Mouse (Mus musculus): ENCODE measurements at regions not wholly inside any gene's neighbourhood (a gene's known extent, or its start where the extent isn't known, plus 50 kb on each side); places are given as distances from the start of the nearest gene placed in this dataset.

GRCm38 (mm10) chr3:103449851-103450250 is 125.2 kb upstream of the Syt6 start:
- in situ Hi-C loops (cut with MboI; ENCODE audit: low pct_unique_long_range_greater_than_20kb in 1 of 2, low sequenced_read_pairs in 2 of 2, unreplicated experiment in 1 of 2), result no loop called here

- in situ Hi-C loops (cut with MboI; ENCODE audit: low pct_unique_long_range_greater_than_20kb in 1 of 2, low sequenced_read_pairs in 2 of 2, unreplicated experiment in 1 of 2), result no loop called here
Observed at GRCm38 (mm10) chr3:103451971-103452370, 123.1 kb upstream of the Syt6 start.

- in situ Hi-C loops (cut with MboI; ENCODE audit: low pct_unique_long_range_greater_than_20kb in 1 of 2, low sequenced_read_pairs in 2 of 2, unreplicated experiment in 1 of 2), result no loop called here
Observed at GRCm38 (mm10) chr3:103463760-103464159, 111.3 kb upstream of the Syt6 start.

- in situ Hi-C loops (cut with MboI; ENCODE audit: low pct_unique_long_range_greater_than_20kb in 1 of 2, low sequenced_read_pairs in 2 of 2, unreplicated experiment in 1 of 2), result no loop called here
Observed at GRCm38 (mm10) chr3:103464181-103464580, 110.8 kb upstream of the Syt6 start.

GRCm38 (mm10) chr3:103464729-103465128 is 110.3 kb upstream of the Syt6 start:
- in situ Hi-C loops (cut with MboI; ENCODE audit: low pct_unique_long_range_greater_than_20kb in 1 of 2, low sequenced_read_pairs in 2 of 2, unreplicated experiment in 1 of 2), result no loop called here

- in situ Hi-C loops (cut with MboI; ENCODE audit: low pct_unique_long_range_greater_than_20kb in 1 of 2, low sequenced_read_pairs in 2 of 2, unreplicated experiment in 1 of 2), result no loop called here
Observed at GRCm38 (mm10) chr3:103465132-103465690, 109.8 kb upstream of the Syt6 start.

GRCm38 (mm10) chr3:103465948-103466347 is 109.1 kb upstream of the Syt6 start:
- in situ Hi-C loops (cut with MboI; ENCODE audit: low pct_unique_long_range_greater_than_20kb in 1 of 2, low sequenced_read_pairs in 2 of 2, unreplicated experiment in 1 of 2), result no loop called here

- in situ Hi-C loops (cut with MboI; ENCODE audit: low pct_unique_long_range_greater_than_20kb in 1 of 2, low sequenced_read_pairs in 2 of 2, unreplicated experiment in 1 of 2), result no loop called here
Observed at GRCm38 (mm10) chr3:103470586-103471400, 104.2 kb upstream of the Syt6 start.

GRCm38 (mm10) chr3:103472598-103472997 is 102.4 kb upstream of the Syt6 start:
- in situ Hi-C loops (cut with MboI; ENCODE audit: low pct_unique_long_range_greater_than_20kb in 1 of 2, low sequenced_read_pairs in 2 of 2, unreplicated experiment in 1 of 2), result no loop called here

- in situ Hi-C loops (cut with MboI; ENCODE audit: low pct_unique_long_range_greater_than_20kb in 1 of 2, low sequenced_read_pairs in 2 of 2, unreplicated experiment in 1 of 2), result no loop called here
Observed at GRCm38 (mm10) chr3:103473336-103473735, 101.7 kb upstream of the Syt6 start.

- in situ Hi-C loops (cut with MboI; ENCODE audit: low pct_unique_long_range_greater_than_20kb in 1 of 2, low sequenced_read_pairs in 2 of 2, unreplicated experiment in 1 of 2), result no loop called here
Observed at GRCm38 (mm10) chr3:103479845-103480543, 95.0 kb upstream of the Syt6 start.

- in situ Hi-C loops (cut with MboI; ENCODE audit: low pct_unique_long_range_greater_than_20kb in 1 of 2, low sequenced_read_pairs in 2 of 2, unreplicated experiment in 1 of 2), result no loop called here
Observed at GRCm38 (mm10) chr3:103480676-103481075, 94.4 kb upstream of the Syt6 start.

- in situ Hi-C loops (cut with MboI; ENCODE audit: low pct_unique_long_range_greater_than_20kb in 1 of 2, low sequenced_read_pairs in 2 of 2, unreplicated experiment in 1 of 2), result no loop called here
Observed at GRCm38 (mm10) chr3:103483316-103483715, 91.7 kb upstream of the Syt6 start.

GRCm38 (mm10) chr3:103483762-103484161 is 91.3 kb upstream of the Syt6 start:
- in situ Hi-C loops (cut with MboI; ENCODE audit: low pct_unique_long_range_greater_than_20kb in 1 of 2, low sequenced_read_pairs in 2 of 2, unreplicated experiment in 1 of 2), result no loop called here

- in situ Hi-C loops (cut with MboI; ENCODE audit: low pct_unique_long_range_greater_than_20kb in 1 of 2, low sequenced_read_pairs in 2 of 2, unreplicated experiment in 1 of 2), result no loop called here
Observed at GRCm38 (mm10) chr3:103489786-103490185, 85.2 kb upstream of the Syt6 start.

GRCm38 (mm10) chr3:103490966-103491365 is 84.1 kb upstream of the Syt6 start:
- in situ Hi-C loops (cut with MboI; ENCODE audit: low pct_unique_long_range_greater_than_20kb in 1 of 2, low sequenced_read_pairs in 2 of 2, unreplicated experiment in 1 of 2), result no loop called here

GRCm38 (mm10) chr3:103492211-103492610 is 82.8 kb upstream of the Syt6 start:
- in situ Hi-C loops (cut with MboI; ENCODE audit: low pct_unique_long_range_greater_than_20kb in 1 of 2, low sequenced_read_pairs in 2 of 2, unreplicated experiment in 1 of 2), result no loop called here

GRCm38 (mm10) chr3:103493623-103494022 is 81.4 kb upstream of the Syt6 start:
- in situ Hi-C loops (cut with MboI; ENCODE audit: low pct_unique_long_range_greater_than_20kb in 1 of 2, low sequenced_read_pairs in 2 of 2, unreplicated experiment in 1 of 2), result no loop called here

- in situ Hi-C loops (cut with MboI; ENCODE audit: low pct_unique_long_range_greater_than_20kb in 1 of 2, low sequenced_read_pairs in 2 of 2, unreplicated experiment in 1 of 2), result no loop called here
Observed at GRCm38 (mm10) chr3:103494043-103494442, 81.0 kb upstream of the Syt6 start.

- in situ Hi-C loops (cut with MboI; ENCODE audit: low pct_unique_long_range_greater_than_20kb in 1 of 2, low sequenced_read_pairs in 2 of 2, unreplicated experiment in 1 of 2), result no loop called here
Observed at GRCm38 (mm10) chr3:103496083-103496482, 78.9 kb upstream of the Syt6 start.
